Mouse (Mus musculus) cerebellum, adult 18-20 months (tissue): ENCODE data around the gene Fam171a1.
"Not testable (repeated sequence)": the region's sequence is repeated elsewhere in the genome, so short reads cannot be mapped to it uniquely, and the experiment has no call there.

Experiments
- DNase-seq, 2 experiments: peaks; one replicate each; pipeline ENCODE4 v3.0.0; 2021

The Fam171a1 gene

GRCm38 (mm10) chr2:3174890-3175289 is 60.9 kb downstream of the Fam171a1 start:
- no peak for DNase-seq

- DNase-seq, result not testable (repeated sequence)
These were observed 62.0 kb downstream of the Fam171a1 start for GRCm38 (mm10) chr2:3175988-3176387.

- no peak for DNase-seq
These were observed 62.7 kb downstream of the Fam171a1 start for GRCm38 (mm10) chr2:3176751-3177150.

GRCm38 (mm10) chr2:3180550-3180949 is 66.5 kb downstream of the Fam171a1 start:
- DNase-seq, result no peak

- peak in 1 of 2 experiments; percentile 23 for DNase-seq
These were observed 69.6 kb downstream of the Fam171a1 start for GRCm38 (mm10) chr2:3183656-3184055.

GRCm38 (mm10) chr2:3185335-3185734 is 71.3 kb downstream of the Fam171a1 start:
- DNase-seq, result no peak

GRCm38 (mm10) chr2:3188745-3189475 is 74.9 kb downstream of the Fam171a1 start:
- DNase-seq, result no peak

GRCm38 (mm10) chr2:3191149-3191548 is 77.1 kb downstream of the Fam171a1 start:
- no peak for DNase-seq

- no peak for DNase-seq
These were observed 81.5 kb downstream of the Fam171a1 start for GRCm38 (mm10) chr2:3195511-3195910.

GRCm38 (mm10) chr2:3200422-3200821 is 86.4 kb downstream of the Fam171a1 start:
- peak; percentile 36 to 47 for DNase-seq

GRCm38 (mm10) chr2:3206975-3207642 is 93.1 kb downstream of the Fam171a1 start:
- DNase-seq, result no peak

- no peak for DNase-seq
These were observed 101.5 kb downstream of the Fam171a1 start for GRCm38 (mm10) chr2:3215480-3215879.

GRCm38 (mm10) chr2:3216617-3217016 is 102.6 kb downstream of the Fam171a1 start:
- no peak for DNase-seq

- DNase-seq, result not testable (repeated sequence)
These were observed 103.6 kb downstream of the Fam171a1 start for GRCm38 (mm10) chr2:3217577-3217976.

- DNase-seq, result no peak
These were observed 104.2 kb downstream of the Fam171a1 start for GRCm38 (mm10) chr2:3218225-3218624.

GRCm38 (mm10) chr2:3228475-3228874 is 114.5 kb downstream of the Fam171a1 start:
- peak; percentile 12 to 14 for DNase-seq

GRCm38 (mm10) chr2:3229060-3229459 is 115.0 kb downstream of the Fam171a1 start:
- DNase-seq, result peak; percentile 66 to 72

- DNase-seq, result no peak
These were observed 125.2 kb downstream of the Fam171a1 start for GRCm38 (mm10) chr2:3239255-3239654.

GRCm38 (mm10) chr2:3244251-3244650 is 130.2 kb downstream of the Fam171a1 start:
- DNase-seq, result no peak

GRCm38 (mm10) chr2:3251309-3251708 is 137.3 kb downstream of the Fam171a1 start:
- DNase-seq, result no peak

GRCm38 (mm10) chr2:3266466-3266865 is 152.4 kb downstream of the Fam171a1 start:
- no peak for DNase-seq

GRCm38 (mm10) chr2:3267879-3268278 is 153.9 kb downstream of the Fam171a1 start:
- no peak for DNase-seq

- no peak for DNase-seq
These were observed 159.3 kb downstream of the Fam171a1 start for GRCm38 (mm10) chr2:3273349-3273748.

- DNase-seq, result no peak
These were observed 162.1 kb downstream of the Fam171a1 start for GRCm38 (mm10) chr2:3276106-3276505.
